Mouse (Mus musculus) liver, embryonic 16.5 days (tissue): ENCODE results near the gene Hsd17b14. TPM values are rescaled to one million over a fixed set of nuclear protein-coding genes. Genes with fewer than 3 reads are reported as not detected.

Experiments
- ATAC-seq: fragments of 200-750 bp; cut with Nextera tagmentation; 2 replicates; pipeline ENCODE4 v1.8.0; 2017; ENCODE audit warnings: low read depth, mild to moderate bottlenecking, moderate number of reproducible peaks, moderate library complexity
- H3K27ac ChIP-seq: fragments of 300-500 bp; sonication (generic); 2 replicates; pipeline ENCODE4 v1.5.1; 2014; ENCODE audit warnings: mild to moderate bottlenecking, low read length
- H3K27me3 ChIP-seq: fragments of 300-500 bp; sonication (generic); 2 replicates; pipeline ENCODE4 v1.6.1; 2014; ENCODE audit warnings: low read depth, low read length, mixed read lengths; ENCODE audit not compliant: control insufficient read depth, insufficient read depth
- H3K36me3 ChIP-seq: fragments of 300-500 bp; sonication (generic); 2 replicates; pipeline ENCODE4 v1.6.1; 2014; ENCODE audit warnings: mild to moderate bottlenecking; ENCODE audit not compliant: control insufficient read depth, insufficient read depth
- H3K4me1 ChIP-seq: fragments of 300-500 bp; sonication (generic); 2 replicates; pipeline ENCODE4 v1.6.1; 2014; ENCODE audit warnings: low read depth, low read length, mixed read lengths; ENCODE audit not compliant: control insufficient read depth
- H3K4me2 ChIP-seq: fragments of 300-500 bp; sonication (generic); 2 replicates; pipeline ENCODE4 v1.6.1; 2014; ENCODE audit warnings: low read depth, low read length, mixed read lengths
- H3K4me3 ChIP-seq: fragments of 300-500 bp; sonication (generic); 2 replicates; pipeline ENCODE4 v1.5.1; 2014; ENCODE audit warnings: low read depth, mild to moderate bottlenecking, low read length
- H3K9ac ChIP-seq: fragments of 300-500 bp; sonication (generic); 2 replicates; pipeline ENCODE4 v1.6.1; 2014; ENCODE audit warnings: low read depth, low read length
- H3K9me3 ChIP-seq: fragments of 300-500 bp; sonication (generic); replicated peaks from 2 replicates; pipeline ENCODE4 v1.6.1; 2016; ENCODE audit warnings: low read length; ENCODE audit not compliant: control insufficient read depth
- WGBS: fragments of 180-500 bp; shearing (Covaris S2); extraction: QIAGEN DNeasy Blood & Tissue Kit; methylation state at CpG from one replicate; pipeline ENCODE4 v1.1.7; 2014; ENCODE audit not compliant: insufficient replicate concordance; 5-methylcytosine and 5-hydroxymethylcytosine counted together
- polyA plus RNA-seq: library from polyadenylated mRNA; unstranded; fragments of >200 nt; fragmentation: Nextera tagmentation; extraction: Ambion mirVana; gene quantifications from 2 replicates; pipeline ENCODE4 v1.2.1, GENCODE M21; 2015

The Hsd17b14 gene
- polyA plus RNA-seq, 1 experiment from 2014 or later, result 1.8 TPM

- Histone ChIP-seq H3K4me2 (no peak overlapping the region), H3K4me3 (no peak overlapping the region), H3K4me1 (peaks cover 39% of the 10 kb centered on the region), H3K27me3 (no peaks in the 10 kb centered on the region), H3K36me3 (peaks cover 22% of the 10 kb centered on the region), H3K9ac (no peak overlapping the region), H3K27ac (no peak overlapping the region), H3K9me3 (no peaks in the 10 kb centered on the region)
- 80% methylated on average over 16 of the region's 16 CpGs for WGBS
- ATAC-seq, result no peak
These were observed 36.1 kb upstream of the Hsd17b14 start for GRCm38 (mm10) chr7:45518618-45519017.

- WGBS, result 61% methylated on average over 8 of the region's 8 CpGs
- Histone ChIP-seq H3K27ac (peak overlapping the region; percentile 20; the same call in 1 of the 2 replicates), H3K27me3 (no peaks in the 10 kb centered on the region), H3K4me3 (no peak overlapping the region), H3K4me1 (peaks cover 39% of the 10 kb centered on the region), H3K9ac (no peak overlapping the region), H3K36me3 (peaks cover 27% of the 10 kb centered on the region), H3K9me3 (no peaks in the 10 kb centered on the region), H3K4me2 (peak overlapping the region; percentile 4; the same call in 1 of the 2 replicates)
- 0 out of 2 replicates have a peak, but pooled peaks have one; percentile 12 for ATAC-seq
These were observed 35.2 kb upstream of the Hsd17b14 start for GRCm38 (mm10) chr7:45519345-45520120.

- Histone ChIP-seq H3K27me3 (no peaks in the 10 kb centered on the region), H3K9ac (no peak overlapping the region), H3K27ac (no peak overlapping the region), H3K9me3 (no peaks in the 10 kb centered on the region), H3K4me1 (peaks cover 31% of the 10 kb centered on the region), H3K36me3 (peaks cover 28% of the 10 kb centered on the region), H3K4me2 (peak overlapping the region; percentile 68; the same call in 1 of the 2 replicates), H3K4me3 (peak overlapping the region; percentile 86; the same call in 1 of the 2 replicates)
- no peak for ATAC-seq
- 86% methylated on average over 7 of the region's 7 CpGs for WGBS
These were observed 34.1 kb upstream of the Hsd17b14 start for GRCm38 (mm10) chr7:45520605-45521004.

- H3K27ac ChIP-seq, result peak overlapping the region; percentile 90
- peak overlapping the region; percentile 86 for H3K4me3 ChIP-seq
- peaks cover 28% of the 10 kb centered on the region for H3K36me3 ChIP-seq
- H3K4me1 ChIP-seq, result peaks cover 21% of the 10 kb centered on the region
- WGBS, result 0% methylated on average over 28 of the region's 28 CpGs
- no peaks in the 10 kb centered on the region for H3K9me3 ChIP-seq
- peak overlapping the region; percentile 96 for H3K9ac ChIP-seq
- H3K27me3 ChIP-seq, result no peaks in the 10 kb centered on the region
- peak overlapping the region; percentile 68 for H3K4me2 ChIP-seq
- no peak for ATAC-seq
These were observed 32.9 kb upstream of the Hsd17b14 start for GRCm38 (mm10) chr7:45521728-45522184.

- H3K4me1 ChIP-seq, result peaks cover 25% of the 10 kb centered on the region
- no peaks in the 10 kb centered on the region for H3K9me3 ChIP-seq
- no peak for ATAC-seq
- no peaks in the 10 kb centered on the region for H3K27me3 ChIP-seq
- peak overlapping the region; percentile 68 for H3K4me2 ChIP-seq
- peak overlapping the region; percentile 90 for H3K27ac ChIP-seq
- peaks cover 28% of the 10 kb centered on the region for H3K36me3 ChIP-seq
- 47% methylated on average over 16 of the region's 16 CpGs for WGBS
- peak overlapping the region; percentile 86 for H3K4me3 ChIP-seq
- H3K9ac ChIP-seq, result peak overlapping the region; percentile 96
These were observed 32.4 kb upstream of the Hsd17b14 start for GRCm38 (mm10) chr7:45522194-45522752.

- H3K9ac ChIP-seq, result peak overlapping the region; percentile 96
- peaks cover 29% of the 10 kb centered on the region for H3K4me1 ChIP-seq
- peak overlapping the region; percentile 86 for H3K4me3 ChIP-seq
- ATAC-seq, result no peak
- 56% methylated on average over 18 of the region's 18 CpGs for WGBS
- H3K36me3 ChIP-seq, result peaks cover 28% of the 10 kb centered on the region
- no peaks in the 10 kb centered on the region for H3K27me3 ChIP-seq
- peak overlapping the region; percentile 90 for H3K27ac ChIP-seq
- H3K9me3 ChIP-seq, result no peaks in the 10 kb centered on the region
- peak overlapping the region; percentile 68 for H3K4me2 ChIP-seq
These were observed 31.6 kb upstream of the Hsd17b14 start for GRCm38 (mm10) chr7:45522957-45523676.

GRCm38 (mm10) chr7:45523678-45524170 lies 31.0 kb upstream of the Hsd17b14 start:
- H3K27ac ChIP-seq, result peak overlapping the region; percentile 90
- H3K4me2 ChIP-seq, result peak overlapping the region; percentile 68
- peaks cover 28% of the 10 kb centered on the region for H3K36me3 ChIP-seq
- peak overlapping the region; percentile 96 for H3K9ac ChIP-seq
- 46% methylated on average over 12 of the region's 13 CpGs for WGBS
- H3K4me3 ChIP-seq, result peak overlapping the region; percentile 86
- no peak for ATAC-seq
- peaks cover 29% of the 10 kb centered on the region for H3K4me1 ChIP-seq
- no peaks in the 10 kb centered on the region for H3K9me3 ChIP-seq
- no peaks in the 10 kb centered on the region for H3K27me3 ChIP-seq

- H3K4me1 ChIP-seq, result peaks cover 20% of the 10 kb centered on the region
- H3K9me3 ChIP-seq, result no peaks in the 10 kb centered on the region
- H3K27me3 ChIP-seq, result no peaks in the 10 kb centered on the region
- peak overlapping the region; percentile 75 for H3K4me2 ChIP-seq
- peak; percentile 87 for ATAC-seq
- H3K27ac ChIP-seq, result peak overlapping the region; percentile 100
- H3K36me3 ChIP-seq, result peaks cover 28% of the 10 kb centered on the region
- peak overlapping the region; percentile 86 for H3K4me3 ChIP-seq
- peak overlapping the region; percentile 96 for H3K9ac ChIP-seq
- WGBS, result 6% methylated on average over 12 of the region's 12 CpGs
These were observed 29.7 kb upstream of the Hsd17b14 start for GRCm38 (mm10) chr7:45524841-45525621.
